Comparison of ENCODE assay signal across 11 mouse cellular contexts in the genomic region with DNA sequence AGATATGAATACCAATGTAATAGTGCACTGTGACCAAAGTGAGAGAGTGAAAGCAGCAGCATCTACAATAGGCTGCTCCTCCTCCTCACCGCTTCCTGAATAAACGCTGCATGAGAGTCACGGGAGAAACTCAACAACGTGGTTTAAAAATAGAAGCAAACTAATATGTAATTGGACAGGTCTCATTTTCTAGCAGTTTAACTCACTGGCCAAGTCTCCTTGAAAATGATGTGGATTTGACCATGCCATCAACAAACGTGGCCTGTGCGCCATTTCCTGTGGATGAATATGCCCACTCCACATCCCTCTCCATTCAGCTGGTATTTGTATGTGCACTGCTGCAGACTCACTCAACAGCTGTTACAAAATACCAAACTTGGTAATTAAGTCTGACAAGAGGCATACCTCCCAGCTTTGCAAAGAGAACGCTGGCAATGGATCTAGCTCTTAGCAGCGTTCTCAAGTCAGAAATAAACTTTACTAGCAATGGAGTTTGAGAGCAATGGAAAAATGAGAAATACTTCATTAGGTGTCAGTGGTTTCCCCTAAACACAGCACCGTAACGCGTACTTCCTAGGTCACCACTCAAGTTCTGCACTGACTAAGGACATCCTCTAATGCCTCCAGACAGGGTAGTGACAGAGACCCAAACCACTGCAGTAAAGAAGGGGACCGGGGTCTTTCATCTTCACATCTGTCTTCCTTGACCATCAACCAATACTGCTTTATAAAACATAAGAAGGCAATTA. TPM values are rescaled to one million over a fixed set of nuclear protein-coding genes. Genes with fewer than 3 reads are reported as not detected.
DNase-seq lines count a peak whose midpoint lies in the region; ATAC-seq and TF ChIP-seq lines count a peak whose summit lies in the region.
"Had no signal": no experiment of that assay in that cellular context is flagged by ENCODE, and none has a peak within 500 bp of the region (broad histone marks: within the 10 kb centered on the region; RNA-seq: fewer than 3 reads in every experiment).

No protein-coding gene starts in this region.

- peaks cover 94% of the 10 kb centered on the region for H3K79me2 ChIP-seq in myocyte (ENCODE audit: control insufficient read depth, insufficient read depth)

- H3K4me2 ChIP-seq in myocyte (ENCODE audit: low read depth): peak overlapping the region; percentile 51
- H3K4me2 ChIP-seq: limb, embryonic 13.5 days had no signal

- no peaks in the 10 kb centered on the region for H3K27me3 ChIP-seq in myocyte (ENCODE audit: control insufficient read depth, insufficient read depth, insufficient read length)
- H3K27me3 ChIP-seq: limb, embryonic 13.5 days had no signal

- peak; percentile 91 for ATAC-seq in inflammation-experienced regulatory T-cells, adult 6 months

- intact Hi-C loops in heart, postnatal 36 days (cut with DNase I): loop anchor here (10.0 kb wide), 1 partner anchor 215 kb away; a partner anchor contains a TSS
- intact Hi-C loops in left cerebral cortex, postnatal 10 days (cut with DNase I): no loop called here

- TF ChIP-seq POLR2A in myocyte (IDR thresholded peaks at IDR 0.05; ENCODE audit: insufficient read length, low read depth): no peak

- DNase-seq in heart, adult 18-20 months: peak; percentile 40 to 61
- no peak for DNase-seq in heart, postnatal 36 days
- peak; percentile 44 for DNase-seq in T-cell, adult 2 months (ENCODE audit: low spot score)
- DNase-seq in left cerebral cortex, postnatal 10 days (ENCODE audit: extremely low spot score in 1 of 2, low spot score in 2 of 2): no peak
- DNase-seq in right cerebral cortex, postnatal 10 days (ENCODE audit: low spot score in 2 of 2): no peak
- DNase-seq in urinary bladder, postnatal 36 days (ENCODE audit: low spot score in 2 of 2): no peak
- DNase-seq: kidney, adult 9 months; spleen, adult 18-20 months had no signal

- no peaks in the 10 kb centered on the region for H3K36me3 ChIP-seq in myocyte (ENCODE audit: control insufficient read depth, insufficient read depth)

- H3K4me3 ChIP-seq in myocyte: no peak overlapping the region
- H3K4me3 ChIP-seq: limb, embryonic 13.5 days had no signal

- no peak overlapping the region for H3ac ChIP-seq in myocyte (ENCODE audit: control insufficient read depth, insufficient read length)

TF ChIP-seq in myocyte, 11 proteins besides CTCF, POLR2A, EP300 and RAD21:
- no peak for TF ChIP-seq CEBPB (IDR thresholded peaks at IDR 0.05; ENCODE audit: insufficient read depth, poor library complexity, severe bottlenecking)
- no peak for TF ChIP-seq USF1 (IDR thresholded peaks at IDR 0.05; ENCODE audit: low read depth)
- TF ChIP-seq MYOD1 (IDR thresholded peaks at IDR 0.05; ENCODE audit: control insufficient read depth in 1 of 3, insufficient read length in 2 of 3, low read depth in 2 of 3): peak; percentile 64 to 80 (median 79)
- TF ChIP-seq TCF3 (IDR thresholded peaks at IDR 0.05; ENCODE audit: insufficient read length, low read depth): no peak
- no peak for TF ChIP-seq REST (IDR thresholded peaks at IDR 0.05; ENCODE audit: insufficient read depth, insufficient read length)
- no peak for TF ChIP-seq POLR2AphosphoS2 (IDR thresholded peaks at IDR 0.05; ENCODE audit: insufficient read length, low read depth)
- peak; percentile 66 for TF ChIP-seq SRF (IDR thresholded peaks at IDR 0.05; ENCODE audit: control insufficient read depth, insufficient read length, low read depth)
- TF ChIP-seq E2F4 (IDR thresholded peaks at IDR 0.05; ENCODE audit: insufficient read depth): no peak
- TF ChIP-seq MAX (IDR thresholded peaks at IDR 0.05; ENCODE audit: low read depth): no peak
- TF ChIP-seq TCF12 (IDR thresholded peaks at IDR 0.05; ENCODE audit: insufficient read depth, poor library complexity, severe bottlenecking): peak; percentile 11
- TF ChIP-seq MYOG (IDR thresholded peaks at IDR 0.05; ENCODE audit: control insufficient read depth in 1 of 3, insufficient read depth in 1 of 3, insufficient read length in 2 of 3, low read depth in 2 of 3): peak in 2 of 3 experiments; percentile 42 to 75
TF ChIP-seq in myocyte: peak in this region for 4.

RNA-seq across cellular contexts. Expression of a gene that starts 46.0 kb away (rescaled TPM):
- total RNA-seq in heart, adult 18-20 months (2021): 10 to 100 TPM; 42.3 to 52.1 TPM
- total RNA-seq in heart, postnatal 36 days (2021): 10 to 100 TPM; 33.6 to 35.1 TPM
- polyA plus RNA-seq in inflammation-experienced regulatory T-cells, adult 6 months (2017; shearing (Covaris generic)): 1 to 10 TPM; 2.2 to 4.3 (median 3.5) TPM
- 7.2 TPM for polyA plus RNA-seq in myocyte (2012; fragmentation: generic; extraction: Trizol)
- 10 to 100 TPM; 49.0 to 51.0 TPM for total RNA-seq in left cerebral cortex, postnatal 10 days (2021)

Comparison
In these comparisons a context has a peak if more than half of its experiments do, and no peak if none do; other contexts are left out.
1. DNase-seq: peak in heart, adult 18-20 months (2 of 2) and T-cell, adult 2 months (single experiment); none in heart, postnatal 36 days (0 of 2), left cerebral cortex, postnatal 10 days (0 of 2), right cerebral cortex, postnatal 10 days (0 of 2) and urinary bladder, postnatal 36 days (0 of 2).